Mouse (Mus musculus) kidney, postnatal 0 days (tissue): ENCODE data around the gene Hsp90ab1. TPM values are rescaled to one million over a fixed set of nuclear protein-coding genes. Genes with fewer than 3 reads are reported as not detected.

Source experiments
- ATAC-seq: fragments of 200-750 bp; cut with Nextera tagmentation; replicated peaks from 2 replicates; pipeline ENCODE4 v1.8.0; 2017; ENCODE audit warnings: low read depth, moderate number of reproducible peaks, moderate TSS enrichment, moderate library complexity; ENCODE audit not compliant: low FRiP score
- DNase-seq: peaks from one replicate; pipeline ENCODE4 v3.0.0-alpha.2; 2016; ENCODE audit warnings: low spot score
- H3K27ac ChIP-seq: fragments of 300-500 bp; sonication (generic); 2 replicates; pipeline ENCODE4 v1.5.1; 2014; ENCODE audit warnings: mild to moderate bottlenecking
- H3K27me3 ChIP-seq: fragments of 300-500 bp; sonication (generic); 2 replicates; pipeline ENCODE4 v1.6.1; 2014; ENCODE audit warnings: low read length, mixed read lengths; ENCODE audit not compliant: insufficient read depth
- H3K36me3 ChIP-seq: fragments of 300-500 bp; sonication (generic); 2 replicates; pipeline ENCODE4 v1.6.1; 2014; ENCODE audit warnings: low read length, mixed read lengths; ENCODE audit not compliant: insufficient read depth
- H3K4me1 ChIP-seq: fragments of 300-500 bp; sonication (generic); replicated peaks from 2 replicates; pipeline ENCODE4 v1.6.1; 2014; ENCODE audit warnings: antibody characterized with exemption, low read length, mixed read lengths; ENCODE audit not compliant: insufficient read depth
- H3K4me2 ChIP-seq: fragments of 300-500 bp; sonication (generic); 2 replicates; pipeline ENCODE4 v1.6.1; 2014; ENCODE audit warnings: mild to moderate bottlenecking, low read length, moderate library complexity, mixed read lengths
- H3K4me3 ChIP-seq: fragments of 300-500 bp; sonication (generic); replicated peaks from 2 replicates; pipeline ENCODE4 v1.5.1; 2014; ENCODE audit warnings: low read depth, low read length
- H3K9ac ChIP-seq: fragments of 300-500 bp; sonication (generic); 2 replicates; pipeline ENCODE4 v1.6.1; 2014; ENCODE audit warnings: low read depth, low read length
- H3K9me3 ChIP-seq: fragments of 300-500 bp; sonication (generic); replicated peaks from 2 replicates; pipeline ENCODE4 v1.6.1; 2016; ENCODE audit warnings: low read length, inconsistent platforms, mixed read lengths
- CTCF ChIP-seq: IDR thresholded peaks from 2 replicates; pipeline ENCODE4 v1.5.1; 2016; ENCODE audit warnings: antibody characterized with exemption, low read depth, mild to moderate bottlenecking, moderate library complexity
- WGBS: fragments of 180-500 bp; shearing (Covaris S2); extraction: QIAGEN DNeasy Blood & Tissue Kit; methylation state at CpG from one replicate; pipeline ENCODE4 v1.1.7; 2014; 5-methylcytosine and 5-hydroxymethylcytosine counted together
- polyA plus RNA-seq: library from polyadenylated mRNA; unstranded; fragments of >200 nt; fragmentation: Nextera tagmentation; extraction: Ambion mirVana; gene quantifications from 2 replicates; pipeline ENCODE4 v1.2.1, GENCODE M21; 2015

The Hsp90ab1 gene
- 1,330 and 1,432 TPM in 2 replicates for polyA plus RNA-seq

GRCm38 (mm10) chr17:45573087-45573779, at the start of gene Hsp90ab1:
Hsp90ab1 (minus strand) TSS chr17:45573271.
- Histone ChIP-seq H3K27ac (peak within 1 kb of the TSS; percentile 98), H3K4me3 (peak within 1 kb of the TSS; percentile 100), H3K27me3 (no peaks in the 10 kb centered on the region), H3K36me3 (peaks cover 34% of the 10 kb centered on the region), H3K4me2 (peak within 1 kb of the TSS; percentile 93), H3K9ac (peak within 1 kb of the TSS; percentile 99), H3K9me3 (no peaks in the 10 kb centered on the region), H3K4me1 (peaks cover 18% of the 10 kb centered on the region; the same call in 1 of the 2 replicates)
- under 1% methylated on average over 41 of the region's 41 CpGs for WGBS
- peak; percentile 97 for DNase-seq
- peak; percentile 82 for ATAC-seq
- no peak for TF ChIP-seq CTCF

GRCm38 (mm10) chr17:45619386-45620256, 46.5 kb upstream of the Hsp90ab1 start:
- Histone ChIP-seq H3K4me1 (peaks cover 17% of the 10 kb centered on the region), H3K9ac (peak overlapping the region; percentile 38; the same call in 1 of the 2 replicates), H3K27ac (peak overlapping the region; percentile 92), H3K4me2 (peak overlapping the region; percentile 41), H3K27me3 (no peaks in the 10 kb centered on the region), H3K9me3 (no peaks in the 10 kb centered on the region), H3K4me3 (peak overlapping the region; percentile 4), H3K36me3 (no peaks in the 10 kb centered on the region)
- peak; percentile 49; the same call in 1 of the 2 replicates for ATAC-seq
- TF ChIP-seq CTCF: no peak
- peak; percentile 87 for DNase-seq
- 15% methylated on average over 20 of the region's 20 CpGs for WGBS

- H3K9ac ChIP-seq: peak overlapping the region; percentile 38; the same call in 1 of the 2 replicates
- no peaks in the 10 kb centered on the region for H3K36me3 ChIP-seq
- peak; percentile 76 for ATAC-seq
- no peak for TF ChIP-seq CTCF
- H3K4me1 ChIP-seq: peaks cover 17% of the 10 kb centered on the region
- peak overlapping the region; percentile 92 for H3K27ac ChIP-seq
- peak overlapping the region; percentile 41 for H3K4me2 ChIP-seq
- no peaks in the 10 kb centered on the region for H3K27me3 ChIP-seq
- peak overlapping the region; percentile 4 for H3K4me3 ChIP-seq
- no peaks in the 10 kb centered on the region for H3K9me3 ChIP-seq
- peak; percentile 84 for DNase-seq
- WGBS: 18% methylated on average over 8 of the region's 8 CpGs
These were observed 45.9 kb upstream of the Hsp90ab1 start for GRCm38 (mm10) chr17:45618941-45619385.

- no peak for TF ChIP-seq CTCF
These were observed 44.6 kb upstream of the Hsp90ab1 start for GRCm38 (mm10) chr17:45617655-45618054.

GRCm38 (mm10) chr17:45616679-45617078, 43.6 kb upstream of the Hsp90ab1 start:
- H3K4me1 ChIP-seq: peaks cover 17% of the 10 kb centered on the region
- DNase-seq (no peak), ATAC-seq (no peak)
- no peaks in the 10 kb centered on the region for H3K36me3 ChIP-seq
- H3K9me3 ChIP-seq: no peaks in the 10 kb centered on the region
- H3K9ac ChIP-seq: no peak overlapping the region
- H3K4me2 ChIP-seq: no peak overlapping the region
- no peak overlapping the region for H3K27ac ChIP-seq
- H3K27me3 ChIP-seq: no peaks in the 10 kb centered on the region
- WGBS: 78% methylated on average over 3 of the region's 3 CpGs
- TF ChIP-seq CTCF: no peak
- no peak overlapping the region for H3K4me3 ChIP-seq

More at GRCm38 (mm10) chr17:45617655-45618054, 44.6 kb upstream of the Hsp90ab1 start:
- no peaks in the 10 kb centered on the region for H3K9me3 ChIP-seq
- H3K27me3 ChIP-seq: no peaks in the 10 kb centered on the region
- no peak for ATAC-seq
- no peak overlapping the region for H3K9ac ChIP-seq
- H3K27ac ChIP-seq: no peak overlapping the region
- H3K4me1 ChIP-seq: peaks cover 17% of the 10 kb centered on the region
- no peak overlapping the region for H3K4me2 ChIP-seq
- no peak overlapping the region for H3K4me3 ChIP-seq
- no peaks in the 10 kb centered on the region for H3K36me3 ChIP-seq
- no peak for DNase-seq
- 67% methylated on average over 6 of the region's 6 CpGs for WGBS

GRCm38 (mm10) chr17:45616046-45616650, 43.1 kb upstream of the Hsp90ab1 start:
- Histone ChIP-seq H3K9me3 (no peaks in the 10 kb centered on the region), H3K27ac (no peak overlapping the region), H3K9ac (no peak overlapping the region), H3K4me1 (peaks cover 17% of the 10 kb centered on the region), H3K27me3 (no peaks in the 10 kb centered on the region), H3K4me2 (no peak overlapping the region), H3K4me3 (no peak overlapping the region), H3K36me3 (no peaks in the 10 kb centered on the region)
- no peak for DNase-seq
- TF ChIP-seq CTCF: no peak
- 33% methylated on average over 4 of the region's 4 CpGs for WGBS
- ATAC-seq: no peak
